Mouse (Mus musculus) heart, adult 9 months (tissue): Measurements from ENCODE around the gene Dcdc2b.

Experiments
- DNase-seq, 2 experiments: peaks; one replicate each; pipeline ENCODE4 v3.0.0; 2022; ENCODE audit warnings: low spot score in 2 of 2

Dcdc2b gene

GRCm38 (mm10) chr4:129578466-129578865 lies 35.6 kb downstream of the Dcdc2b start, which contains the start of gene Fam167b:
Fam167b (minus strand) TSS chr4:129578549.
- peak; percentile 38 to 59 for DNase-seq

GRCm38 (mm10) chr4:129577688-129578087 lies 36.4 kb downstream of the Dcdc2b start:
- no peak for DNase-seq

GRCm38 (mm10) chr4:129576863-129577491 lies 37.1 kb downstream of the Dcdc2b start:
- DNase-seq, result peak; percentile 38 to 43

GRCm38 (mm10) chr4:129575171-129575844 lies 38.7 kb downstream of the Dcdc2b start:
- DNase-seq, result peak in 1 of 2 experiments; percentile 20

DNA sequence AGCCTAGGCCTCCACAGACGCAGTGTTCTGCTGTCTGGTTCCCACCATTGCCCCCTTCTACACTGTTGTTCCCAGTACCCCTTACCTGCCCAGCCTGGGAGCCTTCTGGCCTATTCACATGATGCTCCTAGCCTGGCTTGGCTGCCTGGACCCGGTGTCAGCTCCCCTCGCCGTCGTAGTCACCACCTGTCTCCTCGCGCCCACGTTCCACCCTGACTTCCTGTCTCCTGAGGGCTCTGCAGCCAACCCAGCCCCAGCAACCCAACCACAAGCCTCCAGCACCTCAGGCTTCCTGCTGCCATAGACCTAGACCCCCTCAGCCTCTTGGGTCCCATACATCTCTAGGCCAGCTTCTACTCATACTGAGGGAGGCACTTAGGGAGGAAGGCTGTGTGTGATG lies 40.6 kb downstream of the Dcdc2b start, which contains the start of gene Lck:
Gene Lck (minus strand): TSS at position 212 of the 400 bp plus-strand sequence.
- no peak for DNase-seq

- no peak for DNase-seq
Measured at GRCm38 (mm10) chr4:129573093-129573370, 41.0 kb downstream of the Dcdc2b start.

- no peak for DNase-seq
Measured at GRCm38 (mm10) chr4:129572236-129573092, 41.6 kb downstream of the Dcdc2b start.

- no peak for DNase-seq
Measured at GRCm38 (mm10) chr4:129571551-129572084, 42.4 kb downstream of the Dcdc2b start.

DNA sequence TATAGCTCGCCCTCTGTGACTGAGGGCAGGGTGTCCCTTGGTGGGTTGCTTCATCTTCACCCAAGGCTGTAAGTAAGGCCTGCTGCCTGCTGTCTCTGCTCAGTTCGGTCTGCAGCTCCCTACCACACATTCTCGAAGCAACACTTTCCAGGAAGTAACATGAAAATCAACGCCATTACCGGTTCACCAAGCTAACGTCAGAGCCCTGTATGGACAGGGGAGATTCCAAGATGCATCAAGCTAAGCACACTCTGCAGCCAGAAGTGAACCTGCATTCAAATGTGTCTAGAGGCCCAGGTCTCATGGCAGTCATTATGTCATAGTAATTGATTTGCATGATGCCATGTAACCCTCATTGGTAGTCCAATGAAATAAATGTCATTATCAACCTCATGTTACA lies 44.0 kb downstream of the Dcdc2b start:
- no peak for DNase-seq

GRCm38 (mm10) chr4:129568366-129568765 lies 45.7 kb downstream of the Dcdc2b start:
- DNase-seq, result no peak

GRCm38 (mm10) chr4:129565139-129565538 lies 48.9 kb downstream of the Dcdc2b start:
- DNase-seq, result no peak

GRCm38 (mm10) chr4:129563718-129564117 lies 50.3 kb downstream of the Dcdc2b start:
- no peak for DNase-seq

DNA sequence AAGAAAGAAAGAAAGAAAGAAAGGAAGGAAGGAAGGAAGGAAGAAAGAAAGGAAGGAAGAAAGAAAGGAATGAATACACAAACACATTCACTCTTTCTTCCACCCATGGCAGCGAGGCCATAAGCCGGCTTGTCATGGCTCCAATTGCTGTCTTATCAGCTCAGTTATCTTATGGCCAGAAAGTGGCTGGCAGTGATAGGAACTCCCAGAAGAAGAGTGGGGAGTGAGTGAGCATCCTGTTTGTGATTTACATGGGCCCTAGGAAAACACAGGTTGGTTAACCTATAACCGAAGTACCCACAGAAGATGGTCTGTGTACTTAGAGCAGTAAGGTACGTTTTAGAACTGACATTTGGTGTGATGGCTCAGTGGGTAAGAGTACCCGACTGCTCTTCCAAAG lies 52.9 kb downstream of the Dcdc2b start:
- DNase-seq, result no peak
